Mouse (Mus musculus) CH12.LX (cell line): ENCODE measurements around the gene Wrap53. TPM values are rescaled to one million over a fixed set of nuclear protein-coding genes. Genes with fewer than 3 reads are reported as not detected.

Experiments used
- DNase-seq: peaks from one replicate; pipeline ENCODE4 v3.0.0-alpha.2; 2013; ENCODE audit errors: extremely low read depth
- H3K27ac ChIP-seq: 2 replicates; pipeline ENCODE4 v1.5.1; 2012; ENCODE audit warnings: low read depth, mild to moderate bottlenecking, control low read depth, moderate library complexity; ENCODE audit not compliant: insufficient read depth
- H3K27me3 ChIP-seq: replicated peaks from 2 replicates; pipeline ENCODE3; 2012; ENCODE audit warnings: inconsistent platforms
- H3K36me3 ChIP-seq, 2 experiments: replicated peaks in 1 of 2; 2 replicates each; pipeline versions ENCODE3 to v1.6.1; 2012; ENCODE audit warnings: inconsistent platforms in 1 of 2, low read length in 1 of 2, mild to moderate bottlenecking in 1 of 2, mixed read lengths in 1 of 2, moderate library complexity in 1 of 2; ENCODE audit not compliant: control insufficient read depth in 1 of 2, insufficient read depth in 1 of 2
- H3K4me1 ChIP-seq, 2 experiments: 2 replicates each; pipeline ENCODE4 v1.6.1; 2012; ENCODE audit warnings: inconsistent platforms in 1 of 2, moderate library complexity in 1 of 2; ENCODE audit not compliant: insufficient read depth in 2 of 2, control insufficient read depth in 1 of 2
- H3K4me2 ChIP-seq: 2 replicates; pipeline ENCODE4 v1.6.1; 2012; ENCODE audit warnings: low read depth, mild to moderate bottlenecking, control low read depth; ENCODE audit not compliant: poor library complexity, insufficient read depth, severe bottlenecking
- H3K4me3 ChIP-seq, 3 experiments: fragments of 150-350 bp in 1 of 3; sonication (generic) in 1 of 3; replicated peaks in 1 of 3; 2 replicates each; pipeline versions ENCODE3 to v1.5.1; 2011 to 2012; ENCODE audit warnings: low read depth in 2 of 3, low read length in 2 of 3, mild to moderate bottlenecking in 2 of 3, moderate library complexity in 2 of 3, control low read depth in 1 of 3, improper control_type of control experiment in 1 of 3, inconsistent platforms in 1 of 3, mixed read lengths in 1 of 3; ENCODE audit not compliant: poor library complexity in 1 of 3
- H3K79me2 ChIP-seq: replicated peaks from 2 replicates; pipeline ENCODE4 v1.6.1; 2012; ENCODE audit warnings: mild to moderate bottlenecking, moderate library complexity; ENCODE audit not compliant: control insufficient read depth, poor library complexity, insufficient read depth, severe bottlenecking; ENCODE audit errors: extremely low read depth
- H3K9ac ChIP-seq: 2 replicates; pipeline ENCODE4 v1.6.1; 2012; ENCODE audit warnings: low read depth, mild to moderate bottlenecking, control low read depth, moderate library complexity; ENCODE audit not compliant: insufficient read depth
- H3K9me3 ChIP-seq: replicated peaks from 2 replicates; pipeline ENCODE3; 2012; ENCODE audit warnings: low read length, inconsistent platforms, mixed read lengths
- CTCF ChIP-seq, 2 experiments: IDR thresholded peaks in 1 of 2; conservative IDR thresholded peaks in 1 of 2; 2 replicates each; pipeline ENCODE4 v1.5.1; 2011 to 2012; ENCODE audit warnings: low read depth in 2 of 2, low read length in 2 of 2, improper control_type of control experiment in 1 of 2, inconsistent platforms in 1 of 2, mild to moderate bottlenecking in 1 of 2, moderate library complexity in 1 of 2
- E2F4 ChIP-seq: IDR thresholded peaks from 2 replicates; pipeline ENCODE4 v1.6.1; 2011; ENCODE audit warnings: low read depth, low read length, improper control_type of control experiment; ENCODE audit not compliant: insufficient replicate concordance
- ELF1 ChIP-seq: IDR thresholded peaks from 2 replicates; pipeline ENCODE4 v1.6.1; 2014; ENCODE audit warnings: low read depth, mild to moderate bottlenecking, inconsistent platforms, low read length, improper control_type of control experiment
- EP300 ChIP-seq: IDR thresholded peaks from 2 replicates; pipeline ENCODE4 v1.6.1; 2011; ENCODE audit warnings: low read length, improper control_type of control experiment
- ETS1 ChIP-seq: conservative IDR thresholded peaks from 2 replicates; pipeline ENCODE4 v1.6.1; 2012; ENCODE audit warnings: low read depth, mild to moderate bottlenecking, inconsistent platforms, low read length, improper control_type of control experiment, moderate library complexity
- GABPA ChIP-seq: IDR thresholded peaks from 2 replicates; pipeline ENCODE4 v1.6.1; 2012; ENCODE audit warnings: low read depth, low read length, improper control_type of control experiment, inconsistent platforms; ENCODE audit not compliant: insufficient replicate concordance
- IRF4 ChIP-seq: IDR thresholded peaks from 2 replicates; pipeline ENCODE4 v1.6.1; 2014; ENCODE audit warnings: low read depth, mild to moderate bottlenecking, inconsistent platforms, low read length, improper control_type of control experiment
- JUN ChIP-seq: IDR thresholded peaks from 2 replicates; pipeline ENCODE4 v1.6.1; 2011; ENCODE audit warnings: low read depth, mild to moderate bottlenecking, low read length, improper control_type of control experiment, moderate library complexity; ENCODE audit not compliant: insufficient read depth
- MAX ChIP-seq: IDR thresholded peaks from 2 replicates; pipeline ENCODE4 v1.6.1; 2011; ENCODE audit warnings: low read length, improper control_type of control experiment
- NELFE ChIP-seq: IDR thresholded peaks from 2 replicates; pipeline ENCODE4 v1.6.1; 2011; ENCODE audit warnings: low read depth, low read length, improper control_type of control experiment
- POLR2A ChIP-seq: IDR thresholded peaks from 2 replicates; pipeline ENCODE4 v1.6.1; 2011; ENCODE audit warnings: low read depth, mild to moderate bottlenecking, improper control_type of control experiment, low read length
- POLR2AphosphoS2 ChIP-seq: IDR thresholded peaks from 2 replicates; pipeline ENCODE4 v1.6.1; 2011; ENCODE audit warnings: low read depth, low read length, improper control_type of control experiment
- RCOR1 ChIP-seq: conservative IDR thresholded peaks from 2 replicates; pipeline ENCODE4 v1.6.1; 2012; ENCODE audit warnings: low read depth, mild to moderate bottlenecking, inconsistent platforms, low read length, improper control_type of control experiment
- SMC3 ChIP-seq: IDR thresholded peaks from 2 replicates; pipeline ENCODE4 v1.6.1; 2011; ENCODE audit warnings: low read depth, low read length, improper control_type of control experiment
- TCF12 ChIP-seq: IDR thresholded peaks from 2 replicates; pipeline ENCODE4 v1.6.1; 2014; ENCODE audit warnings: low read depth, mild to moderate bottlenecking, inconsistent platforms, low read length, improper control_type of control experiment
- UBTF ChIP-seq: IDR thresholded peaks from 2 replicates; pipeline ENCODE4 v1.6.1; 2012; ENCODE audit warnings: low read depth, mild to moderate bottlenecking, inconsistent platforms, low read length, improper control_type of control experiment, moderate library complexity
- USF1 ChIP-seq: IDR thresholded peaks from 2 replicates; pipeline ENCODE4 v1.6.1; 2014; ENCODE audit warnings: low read depth, mild to moderate bottlenecking, inconsistent platforms, low read length, improper control_type of control experiment
- USF2 ChIP-seq: conservative IDR thresholded peaks from 2 replicates; pipeline ENCODE4 v1.6.1; 2011; ENCODE audit warnings: low read depth, low read length, improper control_type of control experiment
- ZC3H11A ChIP-seq: IDR thresholded peaks from 2 replicates; pipeline ENCODE4 v1.6.1; 2012; ENCODE audit warnings: low read depth, mild to moderate bottlenecking, inconsistent platforms, low read length, improper control_type of control experiment
- ZNF384 ChIP-seq: IDR thresholded peaks from 2 replicates; pipeline ENCODE4 v1.6.1; 2012; ENCODE audit warnings: low read depth, low read length, improper control_type of control experiment, inconsistent platforms
- dilution Hi-C: fragments of 300-500 bp; cut with MboI; formaldehyde crosslinking; loops from 2 replicates; pipeline ENCODE4 v1.14.3; 2020; ENCODE audit warnings: low sequenced_read_pairs; ENCODE audit not compliant: extremely low pct_unique_long_range_greater_than_20kb, extremely low pct_ligation_motif_present
- in situ Hi-C: fragments of 300-500 bp; cut with MboI; formaldehyde crosslinking; loops from 3 replicates; pipeline ENCODE4 v1.14.3; 2019; ENCODE audit warnings: low sequenced_read_pairs, low pct_ligation_motif_present, low pct_unique_long_range_greater_than_20kb, mixed read lengths
- polyA plus RNA-seq: library from polyadenylated mRNA; unstranded; fragments of >175 nt; gene quantifications from 2 replicates; pipeline ENCODE4 v1.2.1, GENCODE M21; 2012; ENCODE audit warnings: low read depth; ENCODE audit not compliant: insufficient read length
- total RNA-seq, 2 experiments: library from RNA; depleted of rRNA; stranded (reverse); fragments of 300-350 nt in 1 of 2; fragments of >200 nt in 1 of 2; gene quantifications; 2 replicates each; pipeline ENCODE4 v1.2.3; 2012 to 2014

Wrap53 gene
- total and polyA plus RNA-seq, 3 experiments, result 25.4 to 36.0 (median 34.2) TPM

DNA sequence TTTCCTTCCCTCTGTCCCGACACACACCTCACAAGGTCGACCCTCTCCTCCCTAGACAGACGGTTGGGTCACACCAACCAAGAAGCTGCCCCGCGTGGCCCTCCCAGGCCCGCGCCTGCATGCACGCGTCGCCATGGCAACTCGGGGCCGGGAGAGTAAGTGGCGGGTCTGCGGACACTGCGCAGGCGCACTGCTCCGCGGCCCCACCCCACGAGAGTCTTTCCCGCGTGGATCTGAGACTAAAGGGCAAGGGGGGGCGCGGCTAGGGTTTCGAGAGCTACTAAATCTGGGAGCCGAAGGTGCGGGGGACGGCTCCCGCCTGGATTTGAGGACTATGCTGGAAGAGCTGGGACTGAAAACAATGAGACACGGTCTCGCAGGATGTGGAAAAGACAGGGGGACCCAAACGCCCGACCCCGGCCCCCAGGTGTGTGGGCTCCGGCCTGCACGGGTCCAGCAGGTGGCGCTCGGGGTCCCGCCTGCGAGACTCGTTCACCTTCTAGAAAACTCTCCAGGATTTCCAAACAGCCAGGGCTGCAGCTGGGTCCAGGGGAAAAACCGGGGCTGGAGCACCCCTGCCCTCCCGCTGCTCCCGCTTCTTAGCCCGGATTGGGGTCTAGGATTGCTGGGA, 33.5 kb downstream of the Wrap53 start (continued):
- TF ChIP-seq ZNF384 (peak; percentile 64), E2F4 (no peak), ZC3H11A (no peak), CTCF (conservative IDR thresholded peaks at IDR 0.05 in 1 of 2, IDR thresholded peaks at IDR 0.05 in 1 of 2; ENCODE audit: low read depth in 2 of 2, low read length in 2 of 2) (peak in 1 of 2 experiments; percentile 78; a peak in 2 of 4 replicates), RCOR1 (no peak), POLR2A (no peak), EP300 (no peak), ELF1 (no peak), JUN (no peak), USF2 (no peak), NELFE (no peak), IRF4 (peak; percentile 45; the same call in 1 of the 2 replicates), USF1 (no peak), POLR2AphosphoS2 (no peak)

DNA sequence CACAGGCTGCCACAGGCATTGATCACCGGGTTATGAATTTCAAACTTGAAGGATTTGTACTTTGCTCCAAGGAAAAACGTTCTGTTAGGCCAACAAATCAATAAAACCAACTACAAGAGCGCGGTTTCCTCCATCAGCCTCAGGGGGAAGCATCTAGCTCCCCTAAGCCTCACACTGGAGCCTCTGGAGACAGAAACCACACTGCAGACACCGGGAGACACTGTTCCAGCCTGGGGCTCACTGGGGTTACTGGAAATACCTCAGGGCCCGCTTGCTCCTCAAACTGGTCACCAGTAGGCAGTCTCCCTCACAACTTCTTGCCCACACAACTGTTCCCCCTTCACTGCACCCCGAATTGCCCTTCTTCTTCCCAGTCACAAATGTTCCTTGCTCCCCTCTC, 34.1 kb downstream of the Wrap53 start:
- Histone ChIP-seq H3K79me2 (no peaks in the 10 kb centered on the region), H3K36me3 (no peaks in the 10 kb centered on the region), H3K27me3 (peaks cover 54% of the 10 kb centered on the region), H3K4me1 (peaks cover 9 to 14% of the 10 kb centered on the region in 2 experiments), H3K27ac (no peak overlapping the region), H3K9me3 (no peaks in the 10 kb centered on the region), H3K4me2 (no peak overlapping the region), H3K9ac (no peak overlapping the region)
- DNase-seq, result no peak
- dilution Hi-C loops, result no loop called here
- 0 out of 2 replicates have a peak, but pooled peaks have one; percentile 4 for TF ChIP-seq MAX
- no peak for TF ChIP-seq SMC3
- TF ChIP-seq ETS1, result no peak
- no peak for TF ChIP-seq TCF12
- no peak for TF ChIP-seq UBTF
- no peak for TF ChIP-seq GABPA
- TF ChIP-seq, all 38 proteins: peak for 1
- in situ Hi-C loops, result no loop called here
- H3K4me3 ChIP-seq, result no peak overlapping the region
